Mouse (Mus musculus) testis, adult 2 months (tissue): Measurements from ENCODE around the gene Rin3.

ENCODE experiments used
- CTCF ChIP-seq: fragments of 200-500 bp; IDR thresholded peaks from 2 replicates; pipeline ENCODE4 v1.5.1; 2012; ENCODE audit warnings: low read depth, mild to moderate bottlenecking, inconsistent platforms, low read length, moderate library complexity; ENCODE audit not compliant: control insufficient read depth, insufficient read depth, insufficient replicate concordance
- POLR2A ChIP-seq: fragments of 200-500 bp; IDR thresholded peaks from 2 replicates; pipeline ENCODE4 v1.6.1; 2012; ENCODE audit warnings: low read depth, mild to moderate bottlenecking, inconsistent platforms, low read length, moderate library complexity; ENCODE audit not compliant: control insufficient read depth

GRCm38 (mm10) chr12:102361189-102362161 lies 78.6 kb downstream of the Rin3 start:
- no peak for TF ChIP-seq POLR2A
- no peak for TF ChIP-seq CTCF
